Mouse (Mus musculus) heart, postnatal 0 days (tissue): Measurements from ENCODE around the gene Traf3. TPM values are rescaled to one million over a fixed set of nuclear protein-coding genes. Genes with fewer than 3 reads are reported as not detected.
A peak's percentile ranks its signal among the peaks of the same experiment; 100 is the strongest.

Experiments used
- ATAC-seq: fragments of 200-750 bp; cut with Nextera tagmentation; 2 replicates; pipeline ENCODE4 v1.8.0; 2017; ENCODE audit warnings: low read depth, moderate number of reproducible peaks, moderate library complexity; ENCODE audit not compliant: insufficient read depth
- DNase-seq: peaks from one replicate; pipeline ENCODE4 v3.0.0-alpha.2; 2016; ENCODE audit warnings: low spot score
- H3K27ac ChIP-seq: fragments of 300-500 bp; sonication (generic); 2 replicates; pipeline ENCODE4 v1.5.1; 2014; ENCODE audit warnings: low read depth, mild to moderate bottlenecking
- H3K27me3 ChIP-seq: fragments of 300-500 bp; sonication (generic); 2 replicates; pipeline ENCODE4 v1.6.1; 2014; ENCODE audit warnings: low read length, mixed read lengths; ENCODE audit not compliant: control insufficient read depth, insufficient read depth
- H3K36me3 ChIP-seq: fragments of 300-500 bp; sonication (generic); replicated peaks from 2 replicates; pipeline ENCODE4 v1.6.1; 2014; ENCODE audit warnings: low read length, mixed read lengths; ENCODE audit not compliant: control insufficient read depth, insufficient read depth
- H3K4me1 ChIP-seq: fragments of 300-500 bp; sonication (generic); 2 replicates; pipeline ENCODE4 v1.6.1; 2014; ENCODE audit warnings: antibody characterized with exemption; ENCODE audit not compliant: control insufficient read depth, insufficient read depth
- H3K4me2 ChIP-seq: fragments of 300-500 bp; sonication (generic); 2 replicates; pipeline ENCODE4 v1.6.1; 2014; ENCODE audit warnings: low read depth, mild to moderate bottlenecking, low read length, moderate library complexity
- H3K4me3 ChIP-seq: fragments of 300-500 bp; sonication (generic); 2 replicates; pipeline ENCODE4 v1.5.1; 2014; ENCODE audit warnings: low read depth, low read length
- H3K9ac ChIP-seq: fragments of 300-500 bp; sonication (generic); replicated peaks from 2 replicates; pipeline ENCODE4 v1.6.1; 2014; ENCODE audit warnings: low read depth, low read length, mixed read lengths
- H3K9me3 ChIP-seq: fragments of 300-500 bp; sonication (generic); replicated peaks from 2 replicates; pipeline ENCODE4 v1.6.1; 2016; ENCODE audit warnings: low read length; ENCODE audit not compliant: control insufficient read depth
- CTCF ChIP-seq: IDR thresholded peaks from 2 replicates; pipeline ENCODE4 v1.5.1; 2016; ENCODE audit warnings: antibody characterized with exemption, control low read depth, low read depth
- EP300 ChIP-seq: IDR thresholded peaks from 2 replicates; pipeline ENCODE4 v1.6.1; 2016; ENCODE audit warnings: antibody characterized with exemption, low read depth
- WGBS: fragments of 180-500 bp; shearing (Covaris S2); extraction: QIAGEN DNeasy Blood & Tissue Kit; methylation state at CpG from one replicate; pipeline ENCODE4 v1.1.7; 2014; 5-methylcytosine and 5-hydroxymethylcytosine counted together
- polyA plus RNA-seq: library from polyadenylated mRNA; unstranded; fragments of >200 nt; fragmentation: Nextera tagmentation; extraction: Ambion mirVana; gene quantifications from 2 replicates; pipeline ENCODE4 v1.2.1, GENCODE M21; 2015
- total RNA-seq: library from RNA; depleted of rRNA; stranded (reverse); fragments of >200 nt; gene quantifications from 2 replicates; pipeline ENCODE4 v1.2.3, GENCODE M21; 2014; ENCODE audit warnings: low replicate concordance

Gene Traf3
- total and polyA plus RNA-seq, 2 experiments from 2014 or later, result 3.2 to 7.2 TPM

DNA sequence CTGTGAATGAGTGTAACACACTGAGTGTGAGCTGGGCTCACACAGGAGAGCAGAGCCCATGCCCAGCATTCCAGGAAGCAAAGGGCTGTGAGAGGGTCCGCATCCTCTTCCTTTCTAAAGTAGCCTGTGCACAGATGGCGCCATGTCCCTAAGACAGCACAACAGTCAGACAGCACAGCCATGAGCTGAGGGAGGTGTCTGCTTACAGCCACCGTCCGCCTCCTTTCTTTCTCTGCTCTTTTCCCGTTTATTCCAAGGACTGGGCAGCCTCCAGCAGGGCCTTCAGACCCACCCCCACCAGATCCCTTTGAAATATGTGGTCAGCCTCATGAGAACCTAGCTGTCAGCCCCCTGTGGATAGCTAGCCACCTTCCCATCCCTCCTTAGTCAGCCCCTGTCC is 99.0 kb downstream of the Traf3 start:
- no peak for TF ChIP-seq CTCF
- TF ChIP-seq EP300, result no peak
- no peak for DNase-seq
- Histone ChIP-seq H3K9me3 (no peaks in the 10 kb centered on the region), H3K4me2 (no peak overlapping the region), H3K4me3 (no peak overlapping the region), H3K9ac (no peak overlapping the region), H3K27me3 (peaks cover 11% of the 10 kb centered on the region), H3K36me3 (peaks cover 15% of the 10 kb centered on the region), H3K4me1 (no peaks in the 10 kb centered on the region), H3K27ac (no peak overlapping the region)
- ATAC-seq, result no peak
- 74% methylated on average over 5 of the region's 5 CpGs for WGBS

DNA sequence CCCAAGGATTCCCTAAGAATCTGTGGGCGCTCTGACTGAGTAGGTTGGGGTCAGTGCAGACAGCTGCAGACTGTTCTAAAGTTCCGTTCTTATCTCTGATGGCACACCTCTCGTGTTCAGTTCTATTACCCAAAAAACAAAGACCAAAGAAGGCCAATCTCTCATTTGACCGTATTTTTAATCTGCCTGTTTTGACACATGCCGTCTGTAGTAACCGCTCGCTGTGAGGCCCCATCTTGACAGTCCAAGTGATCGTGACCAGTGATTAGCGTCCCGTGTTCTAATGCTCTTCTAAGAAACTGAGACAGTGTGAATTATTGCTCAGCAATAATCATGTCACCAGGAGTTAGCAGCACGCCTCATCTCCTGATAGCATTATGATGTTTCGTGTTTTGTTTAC is 100.4 kb downstream of the Traf3 start:
- Histone ChIP-seq H3K27ac (no peak overlapping the region), H3K4me1 (no peaks in the 10 kb centered on the region), H3K36me3 (peaks cover 11% of the 10 kb centered on the region), H3K9me3 (no peaks in the 10 kb centered on the region), H3K27me3 (peaks cover 24% of the 10 kb centered on the region), H3K4me2 (no peak overlapping the region), H3K9ac (no peak overlapping the region), H3K4me3 (no peak overlapping the region)
- no peak for DNase-seq
- 87% methylated on average over 12 of the region's 12 CpGs for WGBS
- no peak for ATAC-seq
- TF ChIP-seq EP300 (no peak), CTCF (no peak)

GRCm38 (mm10) chr12:111267673-111268325 is 101.6 kb downstream of the Traf3 start:
- H3K4me3 ChIP-seq, result no peak overlapping the region
- 0 out of 2 replicates have a peak, but pooled peaks cover 5% of the 10 kb centered on the region for H3K36me3 ChIP-seq
- H3K27me3 ChIP-seq, result peaks cover 36% of the 10 kb centered on the region
- no peak for TF ChIP-seq EP300
- TF ChIP-seq CTCF, result no peak
- ATAC-seq (no peak), DNase-seq (no peak)
- H3K4me2 ChIP-seq, result no peak overlapping the region
- WGBS, result 69% methylated on average over 4 of the region's 4 CpGs
- no peaks in the 10 kb centered on the region for H3K9me3 ChIP-seq
- H3K9ac ChIP-seq, result no peak overlapping the region
- H3K27ac ChIP-seq, result no peak overlapping the region
- H3K4me1 ChIP-seq, result no peaks in the 10 kb centered on the region

- ATAC-seq, result 0 out of 2 replicates have a peak, but pooled peaks have one; percentile 12
- H3K27me3 ChIP-seq, result peaks cover 66% of the 10 kb centered on the region
Measured at GRCm38 (mm10) chr12:111270629-111271277, 104.6 kb downstream of the Traf3 start, which contains the start of gene Amn. Gene Amn (plus strand): TSS chr12:111271095.

GRCm38 (mm10) chr12:111271406-111271805 is 105.2 kb downstream of the Traf3 start:
- Histone ChIP-seq H3K36me3 (no peaks in the 10 kb centered on the region), H3K27me3 (peaks cover 72% of the 10 kb centered on the region), H3K4me1 (peaks cover 16% of the 10 kb centered on the region), H3K4me2 (no peak overlapping the region), H3K4me3 (0 out of 2 replicates have a peak overlapping the region, but pooled peaks have one; percentile 20), H3K9me3 (no peaks in the 10 kb centered on the region), H3K27ac (no peak overlapping the region), H3K9ac (no peak overlapping the region)
- TF ChIP-seq EP300, result no peak
- TF ChIP-seq CTCF, result no peak
- DNase-seq (no peak), ATAC-seq (no peak)
- 8% methylated on average over 25 of the region's 28 CpGs for WGBS

More at GRCm38 (mm10) chr12:111270629-111271277, 104.6 kb downstream of the Traf3 start, which contains the start of gene Amn:
- peak within 1 kb of the TSS; percentile 20; the same call in 1 of the 2 replicates for H3K4me3 ChIP-seq
- H3K9me3 ChIP-seq, result no peaks in the 10 kb centered on the region
- no peak for TF ChIP-seq EP300
- no peak for TF ChIP-seq CTCF
- H3K4me2 ChIP-seq, result no peak within 1 kb of the TSS
- H3K27ac ChIP-seq, result no peak within 1 kb of the TSS
- no peaks in the 10 kb centered on the region for H3K36me3 ChIP-seq
- DNase-seq, result no peak
- H3K4me1 ChIP-seq, result peaks cover 16% of the 10 kb centered on the region
- no peak within 1 kb of the TSS for H3K9ac ChIP-seq
- 31% methylated on average over 25 of the region's 25 CpGs for WGBS
